Mouse (Mus musculus): ENCODE measurements at regions not wholly inside any gene's neighbourhood (a gene's known extent, or its start where the extent isn't known, plus 50 kb on each side); places are given as distances from the start of the nearest gene placed in this dataset.
A peak's percentile ranks its signal among the peaks of the same experiment; 100 is the strongest.

DNA sequence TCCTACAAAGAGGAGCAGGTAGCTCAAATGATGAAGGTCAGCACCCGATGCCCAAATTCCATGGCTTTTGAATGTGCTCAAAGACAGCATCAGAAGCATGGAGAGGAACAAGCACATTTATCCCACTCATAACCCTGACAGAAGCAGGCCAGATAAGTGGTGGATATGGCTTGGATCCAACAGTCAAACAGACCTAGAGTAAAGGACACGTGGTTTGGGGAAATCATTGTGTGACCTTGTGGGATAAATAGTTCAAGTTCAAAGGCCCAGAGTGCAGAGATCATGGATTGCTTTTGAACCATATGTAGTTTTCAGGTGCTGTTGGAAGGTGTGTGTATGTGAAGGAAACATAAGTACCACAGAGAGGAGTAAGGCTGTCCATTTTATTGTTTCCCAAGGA lies 94.9 kb upstream of the H2al1a start:
- Histone ChIP-seq H3K4me3 (ENCODE audit: low read depth, low read length) (no peak overlapping the region), H3K27ac (ENCODE audit: low read length) (no peak overlapping the region), H3K36me3 (ENCODE audit: control insufficient read depth, insufficient read depth) (no peaks in the 10 kb centered on the region), H3K9me3 (replicated peaks; ENCODE audit: control insufficient read depth, low read length) (no peaks in the 10 kb centered on the region), H3K27me3 (ENCODE audit: control insufficient read depth, insufficient read depth, low read depth, low read length) (no peaks in the 10 kb centered on the region), H3K9ac (ENCODE audit: low read depth, low read length) (no peak overlapping the region), H3K4me2 (ENCODE audit: low read depth, low read length) (no peak overlapping the region), H3K4me1 (ENCODE audit: control insufficient read depth, low read depth, low read length) (no peaks in the 10 kb centered on the region)
- 0 out of 2 replicates have a peak, but pooled peaks have one; percentile 21 for ATAC-seq (ENCODE audit: low read depth)
- 52% methylated on average over 2 of the region's 2 CpGs for WGBS (ENCODE audit: insufficient replicate concordance)

- Histone ChIP-seq H3K9me3 (replicated peaks; ENCODE audit: control insufficient read depth, low read length) (no peaks in the 10 kb centered on the region), H3K4me1 (ENCODE audit: control insufficient read depth, low read depth, low read length) (no peaks in the 10 kb centered on the region), H3K4me3 (ENCODE audit: low read depth, low read length) (no peak overlapping the region), H3K27me3 (ENCODE audit: control insufficient read depth, insufficient read depth, low read depth, low read length) (no peaks in the 10 kb centered on the region; the same call in 1 of the 2 replicates), H3K27ac (ENCODE audit: low read length) (no peak overlapping the region), H3K36me3 (ENCODE audit: control insufficient read depth, insufficient read depth) (no peaks in the 10 kb centered on the region), H3K9ac (ENCODE audit: low read depth, low read length) (no peak overlapping the region), H3K4me2 (ENCODE audit: low read depth, low read length) (no peak overlapping the region)
- 61% methylated on average over 5 of the region's 5 CpGs for WGBS (ENCODE audit: insufficient replicate concordance)
- ATAC-seq (ENCODE audit: low read depth), result no peak
Measured at GRCm38 (mm10) chrX:11209895-11210294, 89.2 kb upstream of the H2al1a start.

DNA sequence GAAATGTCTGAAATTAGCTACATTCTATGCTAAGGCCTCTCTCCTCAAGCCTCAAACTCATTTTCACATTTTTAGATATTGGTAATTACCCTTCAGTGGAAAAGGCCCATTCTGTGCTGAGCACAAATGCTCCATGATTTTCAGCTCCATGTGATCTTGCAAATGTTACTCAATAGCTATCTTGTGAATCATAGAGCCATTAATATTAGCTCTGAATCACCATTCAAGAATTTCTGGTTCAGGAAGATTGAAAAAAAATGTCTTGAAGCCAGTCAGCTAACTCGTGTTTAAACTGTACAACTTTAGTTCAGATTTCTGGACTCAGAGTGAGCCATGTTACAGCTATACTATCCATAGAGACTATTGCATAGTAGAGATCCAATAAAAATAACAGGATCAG lies 86.2 kb upstream of the H2al1a start:
- H3K9ac ChIP-seq (ENCODE audit: low read depth, low read length), result no peak overlapping the region
- ATAC-seq (ENCODE audit: low read depth), result no peak
- no peak overlapping the region for H3K4me2 ChIP-seq (ENCODE audit: low read depth, low read length)
- 28% methylated on average over 1 of the region's 1 CpGs for WGBS (ENCODE audit: insufficient replicate concordance)
- H3K9me3 ChIP-seq (replicated peaks; ENCODE audit: control insufficient read depth, low read length), result no peaks in the 10 kb centered on the region
- no peaks in the 10 kb centered on the region for H3K4me1 ChIP-seq (ENCODE audit: control insufficient read depth, low read depth, low read length)
- no peak overlapping the region for H3K27ac ChIP-seq (ENCODE audit: low read length)
- no peaks in the 10 kb centered on the region; the same call in 1 of the 2 replicates for H3K27me3 ChIP-seq (ENCODE audit: control insufficient read depth, insufficient read depth, low read depth, low read length)
- H3K4me3 ChIP-seq (ENCODE audit: low read depth, low read length), result no peak overlapping the region
- H3K36me3 ChIP-seq (ENCODE audit: control insufficient read depth, insufficient read depth), result no peaks in the 10 kb centered on the region

- WGBS (ENCODE audit: insufficient replicate concordance), result 45% methylated on average over 3 of the region's 3 CpGs
- Histone ChIP-seq H3K4me1 (ENCODE audit: control insufficient read depth, low read depth, low read length) (no peaks in the 10 kb centered on the region), H3K9me3 (replicated peaks; ENCODE audit: control insufficient read depth, low read length) (no peaks in the 10 kb centered on the region), H3K4me3 (ENCODE audit: low read depth, low read length) (no peak overlapping the region), H3K9ac (ENCODE audit: low read depth, low read length) (no peak overlapping the region), H3K36me3 (ENCODE audit: control insufficient read depth, insufficient read depth) (no peaks in the 10 kb centered on the region), H3K27ac (ENCODE audit: low read length) (no peak overlapping the region), H3K27me3 (ENCODE audit: control insufficient read depth, insufficient read depth, low read depth, low read length) (no peaks in the 10 kb centered on the region; the same call in 1 of the 2 replicates), H3K4me2 (ENCODE audit: low read depth, low read length) (no peak overlapping the region)
- ATAC-seq (ENCODE audit: low read depth), result no peak
Measured at GRCm38 (mm10) chrX:11213492-11213891, 85.6 kb upstream of the H2al1a start.

- Histone ChIP-seq H3K9me3 (replicated peaks; ENCODE audit: control insufficient read depth, low read length) (no peaks in the 10 kb centered on the region), H3K4me3 (ENCODE audit: low read depth, low read length) (no peak overlapping the region), H3K27ac (ENCODE audit: low read length) (no peak overlapping the region), H3K27me3 (ENCODE audit: control insufficient read depth, insufficient read depth, low read depth, low read length) (no peaks in the 10 kb centered on the region), H3K9ac (ENCODE audit: low read depth, low read length) (no peak overlapping the region), H3K4me2 (ENCODE audit: low read depth, low read length) (no peak overlapping the region), H3K4me1 (ENCODE audit: control insufficient read depth, low read depth, low read length) (no peaks in the 10 kb centered on the region), H3K36me3 (ENCODE audit: control insufficient read depth, insufficient read depth) (no peaks in the 10 kb centered on the region)
- ATAC-seq (ENCODE audit: low read depth), result no peak
- WGBS (ENCODE audit: insufficient replicate concordance), result 29% methylated on average over 1 of the region's 1 CpGs
Measured at GRCm38 (mm10) chrX:11239066-11239465, 60.0 kb upstream of the H2al1a start.

DNA sequence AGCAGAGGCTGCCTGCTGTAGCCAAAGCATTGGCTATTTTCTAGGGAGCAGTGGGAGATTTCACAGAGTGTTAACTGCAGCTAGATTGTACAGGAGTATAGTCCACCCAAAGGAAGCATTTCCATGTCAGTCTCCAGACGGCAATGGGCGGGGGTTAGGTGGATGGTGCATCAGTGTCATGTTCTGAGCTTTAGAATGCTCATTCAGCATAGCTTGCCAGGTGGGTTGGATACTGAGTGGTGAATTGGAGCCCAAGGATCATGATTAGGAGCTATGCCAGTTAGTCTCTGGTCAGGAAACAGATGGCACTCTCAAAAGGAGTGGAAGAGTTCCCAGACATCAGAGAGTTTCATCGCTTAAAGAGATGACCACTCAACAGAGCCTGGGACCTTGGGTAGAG lies 53.5 kb upstream of the H2al1a start:
- 73% methylated on average over 3 of the region's 3 CpGs for WGBS (ENCODE audit: insufficient replicate concordance)

More for the DNA sequence above, 53.5 kb upstream of the H2al1a start:
- no peaks in the 10 kb centered on the region for H3K36me3 ChIP-seq (ENCODE audit: control insufficient read depth, insufficient read depth)
- no peak overlapping the region for H3K4me3 ChIP-seq (ENCODE audit: low read depth, low read length)
- H3K4me2 ChIP-seq (ENCODE audit: low read depth, low read length), result no peak overlapping the region
- H3K9me3 ChIP-seq (replicated peaks; ENCODE audit: control insufficient read depth, low read length), result no peaks in the 10 kb centered on the region
- no peak overlapping the region for H3K27ac ChIP-seq (ENCODE audit: low read length)
- H3K9ac ChIP-seq (ENCODE audit: low read depth, low read length), result no peak overlapping the region
- ATAC-seq (ENCODE audit: low read depth), result no peak
- no peaks in the 10 kb centered on the region; the same call in 1 of the 2 replicates for H3K27me3 ChIP-seq (ENCODE audit: control insufficient read depth, insufficient read depth, low read depth, low read length)
- no peaks in the 10 kb centered on the region for H3K4me1 ChIP-seq (ENCODE audit: control insufficient read depth, low read depth, low read length)
